Mouse (Mus musculus) inflammation-experienced regulatory T-cells, adult 6 months (primary cell): ENCODE measurements around the gene Evi5l. TPM values are rescaled to one million over a fixed set of nuclear protein-coding genes. Genes with fewer than 3 reads are reported as not detected.

Experiments used
- ATAC-seq: one replicate; pipeline ENCODE4 v1.8.0; 2017
- polyA plus RNA-seq, 3 experiments: library from polyadenylated mRNA; unstranded; fragments of 100-300 nt; shearing (Covaris generic); gene quantifications; one replicate each; pipeline ENCODE4 v1.2.1; 2017

Gene Evi5l
- 1 to 10 TPM; 3.9 to 6.0 (median 5.7) TPM for polyA plus RNA-seq

DNA sequence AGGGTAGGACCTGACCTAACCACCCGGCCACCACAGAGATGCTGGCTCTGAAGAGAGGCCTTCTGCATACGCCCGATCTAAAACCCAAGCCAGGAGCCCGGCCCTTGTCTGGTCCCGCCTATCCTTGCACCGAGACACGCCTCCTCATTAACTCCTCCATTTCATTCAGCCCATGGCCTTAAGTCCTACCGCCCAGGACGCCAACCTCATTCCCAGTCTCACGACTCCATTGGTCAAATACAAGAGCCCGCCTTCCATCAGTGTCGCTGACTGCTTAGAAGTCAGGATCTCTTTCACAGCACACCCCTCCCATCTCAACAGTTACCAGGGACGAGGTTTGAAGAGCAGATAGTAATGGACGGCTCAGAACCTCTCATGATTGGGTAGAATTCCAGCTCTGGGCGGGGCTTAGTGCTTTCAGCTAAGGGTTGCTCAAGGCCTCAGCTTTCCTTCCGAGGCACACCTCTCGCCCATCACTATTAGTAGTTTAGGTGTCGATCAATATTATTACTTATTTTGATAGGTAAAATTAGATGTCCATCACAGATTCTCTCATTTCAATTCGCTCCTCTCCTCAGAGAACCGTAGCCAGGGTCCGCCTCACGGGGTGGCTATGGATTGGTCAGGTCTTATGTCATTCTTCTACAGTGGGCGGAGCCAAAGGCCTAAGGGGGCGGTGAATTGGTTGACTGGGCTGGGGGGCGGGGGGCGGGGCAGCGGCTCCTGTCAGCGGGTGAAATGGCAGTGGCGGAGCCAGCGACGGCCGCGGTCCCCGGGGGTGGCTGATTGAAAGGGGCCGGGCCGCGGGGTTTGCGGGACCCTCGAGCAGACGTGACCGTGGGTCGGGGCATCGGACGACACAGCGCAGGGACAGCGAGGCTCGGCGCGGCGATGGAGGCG, at the start of gene Evi5l:
TSS of gene Evi5l (plus strand) at position 716 of the 900 bp plus-strand sequence.
- peak; percentile 90 for ATAC-seq

DNA sequence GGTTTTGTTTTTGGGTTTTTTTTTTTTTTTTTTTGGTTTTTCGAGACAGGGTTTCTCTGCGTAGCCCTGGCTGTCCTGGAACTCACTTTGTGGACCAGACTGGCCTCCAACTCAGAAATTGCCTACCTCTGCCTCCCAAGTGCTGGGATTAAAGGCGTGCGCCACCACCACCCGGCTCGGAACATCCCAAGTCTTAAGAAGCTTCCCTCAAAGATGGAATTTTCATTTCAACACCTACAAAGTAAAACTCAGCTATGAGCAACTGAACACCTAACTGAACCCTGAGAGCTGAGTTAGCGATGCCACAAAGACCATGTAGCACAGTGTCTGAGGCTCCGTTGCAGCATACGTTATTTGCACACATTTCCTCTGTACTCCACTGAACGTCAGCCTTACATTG, 32.6 kb upstream of the Evi5l start, which contains the start of gene Cd209g:
TSS of gene Cd209g (plus strand) at position 301 of the 400 bp plus-strand sequence.
- no peak for ATAC-seq

DNA sequence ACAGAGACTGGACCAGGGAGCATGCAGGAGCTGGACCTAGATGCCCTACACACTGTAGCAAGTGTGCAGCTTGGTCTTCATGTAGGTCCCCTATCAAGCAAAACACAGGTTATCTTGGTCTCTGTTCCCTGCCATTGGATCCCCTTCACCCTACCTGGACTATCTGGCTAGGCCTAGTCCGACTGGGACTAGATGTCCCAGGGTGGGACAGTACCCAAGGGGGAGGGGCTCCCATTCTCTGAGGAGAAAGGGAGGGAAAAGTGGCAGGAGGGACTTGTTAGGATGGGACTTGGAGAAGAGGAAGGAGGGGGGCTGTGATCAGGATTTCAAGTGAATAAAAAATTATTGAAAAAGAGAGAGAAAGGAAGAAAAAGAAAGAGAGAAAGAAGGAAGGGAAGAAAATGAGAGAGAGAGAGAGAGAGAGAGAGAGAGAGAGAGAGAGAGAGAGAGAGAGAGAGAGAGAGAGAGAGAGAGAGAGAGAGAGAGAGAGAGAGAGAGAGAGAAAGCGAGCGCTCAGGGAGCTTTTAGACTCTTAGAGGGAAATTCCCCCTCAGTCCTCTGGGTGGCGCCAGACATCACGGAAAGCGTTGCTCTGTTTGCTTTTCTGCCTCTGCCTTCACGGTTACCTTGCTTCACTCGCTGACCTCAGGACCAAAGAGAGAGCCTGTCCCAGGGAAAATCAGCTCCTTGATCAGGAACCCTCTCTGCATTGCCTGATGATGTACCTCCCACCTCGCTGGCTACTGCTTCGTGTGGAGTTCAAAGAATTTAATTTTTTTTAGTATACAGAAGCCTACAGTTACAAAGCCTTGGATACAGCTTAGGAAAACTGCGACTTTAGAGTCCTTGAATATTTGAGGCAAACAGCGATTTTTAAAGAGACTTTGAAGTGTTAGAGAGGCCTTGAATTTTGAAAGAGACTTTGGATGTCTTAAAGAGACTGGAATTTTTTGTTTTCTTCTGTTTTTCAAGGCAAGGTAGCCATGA, 26.4 kb upstream of the Evi5l start:
- ATAC-seq = peak; percentile 79

DNA sequence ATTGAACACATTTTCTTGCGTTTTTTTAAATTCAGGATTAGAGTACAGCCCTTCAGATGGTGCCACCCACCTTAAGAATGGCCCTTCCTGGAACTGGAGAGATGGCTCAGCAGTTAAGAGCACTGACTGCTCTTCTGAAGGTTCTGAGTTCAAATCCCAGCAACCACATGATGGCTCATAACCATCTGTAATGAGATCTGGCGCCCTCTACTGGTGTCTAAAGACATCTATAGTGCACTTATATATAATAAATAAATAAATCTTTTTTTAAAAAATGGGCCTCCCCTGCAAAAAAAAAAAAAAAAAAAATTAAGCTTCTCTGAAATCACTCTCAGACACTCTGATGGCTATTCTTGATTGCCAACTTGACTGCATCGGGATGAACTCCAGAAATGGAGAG, 24.6 kb upstream of the Evi5l start:
- ATAC-seq = no peak

DNA sequence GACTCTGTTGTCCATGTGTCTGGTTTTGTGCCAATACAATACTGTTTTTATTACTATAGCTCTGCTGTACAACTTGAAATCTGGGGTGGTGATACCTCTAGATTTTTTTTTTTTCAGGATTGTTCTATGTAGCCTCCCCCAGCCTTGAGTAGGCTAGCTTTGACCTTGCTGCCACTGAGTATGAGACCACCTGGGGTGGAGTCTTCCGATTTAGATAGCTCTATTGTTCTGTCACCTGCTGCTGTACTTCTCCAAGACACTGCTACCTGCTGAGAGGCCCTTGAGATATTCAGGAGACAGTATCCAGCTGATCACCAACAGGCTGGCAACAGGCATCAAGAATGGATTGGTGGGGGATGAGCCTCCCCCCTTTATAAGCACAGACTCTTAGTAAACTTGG, 19.1 kb upstream of the Evi5l start:
- no peak for ATAC-seq

DNA sequence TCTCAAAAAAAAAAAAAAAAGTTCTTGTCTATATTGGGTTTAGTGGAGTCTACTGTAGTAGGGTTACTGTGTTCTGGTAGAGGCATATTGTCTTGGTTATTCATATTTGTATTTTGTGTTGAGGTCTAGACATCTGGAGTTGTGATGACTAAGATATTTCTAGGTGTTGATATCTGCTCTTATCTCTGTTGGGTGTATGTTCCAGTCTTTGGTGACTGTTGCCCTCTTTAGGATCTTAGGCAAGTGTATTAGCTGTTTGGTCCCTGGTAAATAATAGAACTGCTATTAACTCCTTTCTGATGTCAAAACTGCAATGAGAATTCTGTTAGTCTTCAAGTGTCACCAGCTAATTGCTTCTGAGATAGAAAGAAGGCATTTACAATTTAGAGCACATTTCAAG, 11.5 kb upstream of the Evi5l start:
- ATAC-seq = no peak

DNA sequence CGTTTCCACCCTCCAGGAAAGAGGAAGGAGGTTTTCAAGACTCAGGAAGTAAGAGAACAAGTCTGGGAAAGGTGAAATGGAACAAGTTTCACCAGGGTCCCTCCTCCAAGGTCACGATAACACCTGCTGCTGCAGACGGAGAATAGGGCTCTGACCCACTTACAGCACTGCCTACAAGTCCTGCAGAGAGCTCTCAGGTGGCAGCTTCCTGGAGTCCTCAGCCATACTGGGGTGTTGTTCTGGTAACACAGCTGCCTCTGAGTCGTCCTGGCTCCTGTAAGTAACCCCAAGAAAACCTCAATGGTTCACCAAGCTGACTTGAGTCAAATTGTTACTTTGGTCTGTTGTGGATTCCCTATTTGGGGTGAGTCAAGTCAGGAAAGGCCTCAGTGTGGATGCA, 3.6 kb upstream of the Evi5l start:
- no peak for ATAC-seq

DNA sequence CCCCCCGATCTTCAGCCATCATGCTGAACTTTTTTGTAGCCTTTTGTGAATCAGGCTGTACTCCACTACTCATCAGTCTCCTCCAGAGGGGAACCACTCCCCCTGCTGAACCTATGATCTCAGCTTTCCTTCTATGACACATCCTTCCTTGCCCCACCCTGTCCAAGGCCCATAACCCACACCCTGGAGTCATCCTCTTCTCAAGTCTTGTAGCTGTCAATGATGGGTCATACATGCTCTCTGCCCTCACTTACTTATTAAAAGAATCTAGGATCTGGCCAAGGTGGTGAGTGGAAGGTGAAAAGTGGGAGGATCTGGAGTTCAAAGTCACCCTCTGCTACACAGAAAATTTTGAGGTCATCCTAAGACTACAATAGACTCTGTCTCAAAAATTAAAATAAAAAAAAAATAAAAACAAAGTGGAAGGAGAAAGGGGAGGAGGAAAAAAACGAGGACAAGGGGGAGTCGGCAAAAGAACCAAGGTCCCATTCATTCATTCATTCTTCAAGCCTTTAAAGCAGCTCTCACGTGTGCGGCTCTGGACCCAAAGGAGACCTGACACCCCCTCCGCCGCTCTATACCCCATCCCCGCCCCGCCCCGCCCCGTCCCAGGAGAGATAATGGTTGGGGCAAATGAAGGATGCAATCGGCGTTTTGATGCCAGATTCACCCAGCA, 1.1 kb upstream of the Evi5l start:
- no peak for ATAC-seq

DNA sequence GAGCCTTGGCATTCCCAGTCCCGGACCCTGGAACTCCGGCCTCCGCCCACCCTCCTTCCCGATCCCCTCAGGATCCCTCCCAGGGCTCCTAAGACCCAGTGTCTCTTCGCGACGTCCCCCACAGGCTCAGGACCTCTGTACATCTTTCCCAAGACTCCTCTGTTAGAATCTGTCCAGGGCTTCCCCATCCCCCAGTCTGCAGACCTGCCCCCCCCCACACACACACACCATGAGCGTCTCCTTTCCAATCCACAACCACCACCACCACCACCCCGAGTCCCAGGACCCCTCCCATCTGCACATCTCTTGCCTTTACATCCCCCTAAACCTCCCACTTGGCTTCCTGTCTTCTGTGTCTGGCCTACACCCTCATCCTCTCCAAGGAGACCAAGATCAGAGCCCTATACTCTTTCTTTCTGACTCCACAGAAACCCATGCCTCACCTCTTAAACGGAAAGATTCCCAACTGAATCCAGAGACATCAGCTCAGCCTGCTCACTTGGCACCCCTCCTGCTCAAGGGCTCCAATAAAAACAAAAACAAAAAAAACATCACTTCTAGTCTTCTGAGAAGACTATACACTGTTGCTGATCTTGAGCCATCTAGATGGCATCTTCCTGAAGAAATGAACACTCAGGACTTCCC, 636 bp downstream of the Evi5l start:
- ATAC-seq = no peak

DNA sequence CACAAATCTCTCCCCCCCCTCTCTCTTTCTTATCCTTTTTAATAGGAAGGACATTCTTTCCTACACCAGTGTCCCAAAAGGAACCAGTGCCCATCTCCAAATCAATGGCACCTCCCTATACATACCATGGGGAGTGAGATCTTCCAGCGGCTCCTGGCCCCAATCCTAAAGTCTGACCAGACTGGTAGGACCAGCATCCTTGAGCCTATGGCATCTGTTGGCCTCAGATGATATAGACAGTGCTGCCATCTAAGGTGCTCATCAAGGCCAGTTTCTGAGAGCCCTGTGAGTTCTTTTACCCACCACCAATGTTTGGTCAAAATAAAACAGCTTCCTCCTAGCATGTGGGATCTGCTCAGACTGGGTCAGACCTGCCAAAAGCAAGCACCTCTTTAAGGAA, 1.6 kb downstream of the Evi5l start:
- no peak for ATAC-seq

DNA sequence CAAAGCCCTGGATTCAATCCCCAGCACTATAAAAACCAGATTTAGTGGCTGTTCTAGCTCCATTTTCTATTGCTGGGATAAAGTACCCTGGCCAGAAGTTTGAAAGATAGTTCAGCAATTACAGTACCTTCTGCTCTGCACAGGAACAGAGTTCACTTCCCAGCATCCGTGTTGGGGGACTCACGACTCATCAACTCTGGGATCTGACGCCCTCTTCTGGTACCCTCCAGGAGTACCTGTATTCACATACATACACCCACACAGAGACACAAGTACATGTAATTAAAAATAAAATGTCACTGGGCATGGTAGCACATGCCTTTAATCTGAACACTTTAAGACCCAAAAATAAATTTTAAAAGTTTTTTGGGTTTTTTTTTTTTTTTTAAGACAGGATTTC, 6.1 kb downstream of the Evi5l start:
- ATAC-seq = no peak

DNA sequence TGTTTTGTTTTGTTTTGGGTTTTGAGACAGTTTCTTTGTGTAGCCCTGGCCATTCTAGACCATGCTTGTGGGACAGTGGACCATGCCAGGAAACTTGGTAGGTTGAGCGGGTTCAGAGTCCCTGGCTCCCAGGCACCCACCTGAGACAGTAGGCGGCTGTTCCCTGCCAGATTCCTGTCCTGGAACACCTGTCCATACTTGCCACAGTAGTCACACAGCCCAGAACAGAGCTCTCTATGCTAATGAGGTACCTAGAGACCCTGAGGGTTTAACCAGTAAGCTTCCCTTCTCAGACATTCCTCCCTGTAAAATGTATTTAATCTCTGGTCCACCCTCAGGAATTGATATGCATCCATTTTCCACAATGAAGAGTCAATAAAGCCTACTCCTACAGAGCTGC, 7.7 kb downstream of the Evi5l start:
- ATAC-seq = no peak

DNA sequence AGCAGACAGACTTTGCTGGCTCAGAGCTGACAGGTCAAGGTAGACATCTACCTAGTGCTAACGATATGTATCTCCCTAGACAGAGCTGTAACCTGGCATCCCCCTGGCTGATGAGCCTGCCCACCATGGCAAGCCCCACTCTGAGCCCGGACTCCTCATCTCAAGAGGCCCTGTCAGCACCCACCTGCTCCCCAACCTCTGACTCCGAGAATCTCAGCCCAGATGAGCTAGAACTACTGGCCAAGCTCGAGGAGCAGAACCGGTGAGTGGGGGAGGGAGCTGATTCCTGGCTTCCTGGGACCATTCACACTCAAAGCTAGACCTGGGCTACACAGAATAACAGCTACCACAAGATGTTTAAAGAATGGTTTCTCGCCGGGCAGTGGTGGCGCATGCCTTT, 17.0 kb downstream of the Evi5l start:
- no peak for ATAC-seq

DNA sequence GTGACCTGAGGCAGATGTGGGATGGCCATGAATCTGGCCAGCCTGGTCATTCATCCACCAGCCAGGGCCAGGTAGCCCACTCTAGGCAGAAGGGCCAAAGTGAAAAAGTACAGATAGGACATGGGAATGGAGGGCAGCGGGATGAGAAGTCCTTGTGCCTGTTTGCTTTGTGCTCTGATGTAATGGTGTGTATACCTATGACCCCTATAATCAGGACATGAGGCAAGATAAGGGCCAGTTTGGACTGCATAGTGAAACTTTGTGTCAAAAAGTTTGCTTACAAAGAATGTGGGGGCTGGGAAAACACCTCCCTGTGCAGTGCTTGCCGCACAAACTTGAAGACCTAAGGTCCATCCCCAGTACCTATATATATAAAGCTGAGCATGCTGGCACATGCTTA, 19.8 kb downstream of the Evi5l start:
- ATAC-seq = no peak

DNA sequence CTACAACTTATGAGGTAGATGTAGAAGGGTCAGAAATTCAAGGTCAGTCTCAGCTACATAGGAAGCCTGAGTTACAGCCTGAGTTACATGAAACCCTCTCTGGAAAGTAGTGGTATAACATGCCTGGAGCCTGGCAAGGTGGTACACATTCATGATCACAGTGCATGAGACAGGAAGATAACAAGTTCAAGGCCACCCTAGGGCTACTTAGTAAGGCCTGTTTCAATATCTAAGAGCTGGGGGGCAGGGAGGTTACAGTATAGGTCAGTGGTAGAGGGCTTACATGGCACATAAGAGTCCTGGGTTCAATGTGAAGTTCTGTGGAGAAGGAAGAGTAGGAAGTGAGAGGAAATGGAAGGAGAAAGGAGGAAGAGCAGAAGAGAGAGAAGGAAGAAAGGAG, 22.2 kb downstream of the Evi5l start:
- ATAC-seq = no peak

DNA sequence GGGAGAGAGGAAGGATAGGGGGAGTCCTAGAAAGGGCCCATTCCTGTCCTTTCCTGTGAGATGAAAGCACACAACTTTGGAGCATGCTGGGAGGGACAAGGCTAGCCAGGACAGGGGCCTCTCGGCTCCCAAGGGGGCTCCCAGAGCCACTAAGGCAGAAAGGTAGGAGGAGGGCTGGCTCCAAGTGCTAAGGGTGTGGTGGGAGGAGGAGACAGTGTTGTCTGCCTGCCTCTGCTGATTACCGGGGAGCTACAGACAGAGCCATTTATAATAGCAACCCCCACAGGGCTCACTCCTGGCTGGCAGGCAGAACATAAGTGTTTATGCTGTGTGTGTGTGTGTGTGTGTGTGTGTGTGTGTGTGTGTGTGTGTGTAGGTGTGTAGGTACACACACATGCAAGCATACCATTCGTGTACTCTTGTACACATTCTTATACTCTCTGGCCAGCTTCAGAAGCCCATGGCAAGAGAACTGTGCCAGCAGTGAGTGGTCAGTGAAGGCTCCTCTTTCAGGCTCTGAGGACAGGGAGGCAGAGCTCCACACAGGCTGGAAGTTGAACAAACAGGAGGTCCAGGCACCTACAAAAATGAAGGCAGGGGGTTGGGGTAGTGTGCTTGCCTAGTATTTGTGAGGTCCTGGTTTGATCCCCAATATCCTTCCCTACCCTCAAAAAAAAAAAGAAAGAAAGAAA, 22.8 kb downstream of the Evi5l start:
- ATAC-seq = no peak

DNA sequence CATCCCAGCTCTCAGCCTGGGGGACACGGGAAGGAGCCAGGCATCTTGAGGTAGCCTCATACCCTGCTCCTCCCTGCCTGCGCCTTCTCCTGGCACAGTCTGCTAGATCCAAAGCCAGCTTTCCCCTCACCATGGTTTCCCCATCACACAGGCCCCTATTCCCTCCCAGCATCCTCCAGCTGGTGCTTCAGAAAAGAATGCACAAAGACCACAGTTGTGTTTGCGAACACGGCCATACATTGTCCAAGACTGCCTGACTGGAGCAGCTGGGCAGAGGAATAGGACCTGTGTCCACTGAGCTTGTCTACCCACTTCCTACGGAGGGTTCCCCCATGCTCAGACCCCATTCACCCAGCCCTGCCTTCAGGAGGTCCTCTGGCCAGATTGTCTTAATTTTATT, 25.9 kb downstream of the Evi5l start:
- no peak for ATAC-seq

DNA sequence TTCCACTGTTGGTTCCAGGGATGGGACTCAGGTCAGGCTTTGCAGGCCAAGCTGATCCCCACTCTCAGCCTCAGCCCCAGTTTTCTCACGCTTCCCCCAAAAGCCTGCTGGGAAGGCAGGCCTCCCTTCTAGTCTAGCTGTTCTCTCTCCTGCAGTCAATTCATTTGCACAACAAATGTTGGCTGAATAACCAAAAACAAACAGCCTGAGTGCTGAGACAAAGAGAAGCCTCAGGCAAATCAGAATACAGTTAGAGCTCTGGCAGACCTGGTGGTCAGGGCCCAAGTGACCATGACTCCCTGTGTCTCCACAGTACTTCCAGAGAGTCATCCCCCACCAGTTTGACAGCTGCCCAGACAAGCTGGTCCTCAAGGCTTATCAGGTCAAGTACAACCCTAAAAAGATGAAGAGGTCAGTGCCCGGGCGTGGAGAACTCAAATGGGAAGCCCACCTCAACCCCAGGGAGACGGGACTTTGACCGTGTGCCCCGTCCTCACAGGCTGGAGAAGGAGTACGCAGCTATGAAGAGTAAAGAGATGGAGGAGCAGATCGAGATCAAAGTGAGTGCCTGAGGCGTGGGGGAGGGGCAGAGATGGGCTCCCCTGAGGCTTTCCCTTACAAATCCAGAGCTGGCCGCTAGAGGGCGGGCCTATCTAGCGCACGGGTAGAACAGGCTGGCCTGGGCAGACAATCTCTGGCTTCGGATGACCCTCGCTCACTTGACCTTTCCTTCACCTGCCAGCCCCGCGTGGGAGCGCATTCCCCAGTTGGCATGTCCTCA, 26.6 kb downstream of the Evi5l start:
- ATAC-seq = peak; percentile 91

DNA sequence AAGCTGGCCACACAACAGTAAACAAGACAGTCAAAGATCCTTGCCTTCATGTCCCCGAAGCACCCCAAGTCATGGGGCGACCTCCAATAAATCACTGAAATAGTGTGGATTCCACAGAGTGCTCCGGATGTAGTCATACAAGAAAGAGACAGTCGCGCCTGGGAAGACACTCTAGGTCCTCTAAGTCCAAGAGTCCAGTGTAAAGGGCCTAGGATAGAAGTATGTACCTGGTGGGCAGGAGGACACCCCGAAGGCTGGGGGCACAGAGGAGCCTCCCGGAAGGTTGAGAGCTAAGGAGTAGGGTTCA, 27.2 kb downstream of the Evi5l start:
- ATAC-seq = no peak

DNA sequence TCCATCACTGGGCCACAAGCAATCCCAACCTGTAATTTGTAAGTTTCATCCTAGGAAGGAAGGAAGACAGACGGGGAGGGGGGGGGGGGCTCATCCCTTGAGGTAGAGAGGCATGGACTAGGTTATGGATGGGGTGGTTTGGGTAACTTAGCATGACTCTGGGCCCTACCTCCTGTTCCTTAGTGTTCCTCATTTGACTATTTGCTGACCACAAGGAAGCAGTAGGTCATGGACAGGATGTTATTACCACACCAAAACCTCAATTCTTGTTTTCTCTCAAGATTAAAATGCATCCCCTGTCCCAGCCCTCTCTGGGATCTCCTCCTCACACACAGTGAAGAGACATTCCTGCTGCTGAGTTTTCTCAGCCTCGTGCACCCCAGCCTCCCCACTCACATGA, 35.0 kb downstream of the Evi5l start:
- no peak for ATAC-seq
